Mouse (Mus musculus): ENCODE measurements around the gene Fgfr2.

Fgfr2 gene

DNA sequence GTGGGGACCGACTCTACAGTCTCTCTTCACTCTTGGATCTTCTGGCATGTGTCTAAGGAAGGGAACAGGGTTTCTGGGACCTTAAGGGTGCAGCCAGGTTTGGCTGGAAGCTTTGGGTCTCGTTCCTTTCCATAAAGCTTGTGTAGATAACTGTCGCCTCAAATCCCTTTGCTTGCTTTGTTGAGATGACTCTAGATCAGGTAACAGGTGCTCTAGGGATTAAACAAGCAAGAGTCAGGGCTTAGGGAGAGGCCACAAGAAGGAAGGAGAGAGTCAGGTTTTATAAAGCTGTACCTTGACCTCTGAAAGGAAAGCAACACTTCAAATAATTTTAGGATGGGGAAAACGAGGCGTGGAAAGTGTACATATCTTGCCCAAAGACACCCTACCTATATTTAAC is 1570.4 kb downstream of the Fgfr2 start:
- no peak for DNase-seq

DNA sequence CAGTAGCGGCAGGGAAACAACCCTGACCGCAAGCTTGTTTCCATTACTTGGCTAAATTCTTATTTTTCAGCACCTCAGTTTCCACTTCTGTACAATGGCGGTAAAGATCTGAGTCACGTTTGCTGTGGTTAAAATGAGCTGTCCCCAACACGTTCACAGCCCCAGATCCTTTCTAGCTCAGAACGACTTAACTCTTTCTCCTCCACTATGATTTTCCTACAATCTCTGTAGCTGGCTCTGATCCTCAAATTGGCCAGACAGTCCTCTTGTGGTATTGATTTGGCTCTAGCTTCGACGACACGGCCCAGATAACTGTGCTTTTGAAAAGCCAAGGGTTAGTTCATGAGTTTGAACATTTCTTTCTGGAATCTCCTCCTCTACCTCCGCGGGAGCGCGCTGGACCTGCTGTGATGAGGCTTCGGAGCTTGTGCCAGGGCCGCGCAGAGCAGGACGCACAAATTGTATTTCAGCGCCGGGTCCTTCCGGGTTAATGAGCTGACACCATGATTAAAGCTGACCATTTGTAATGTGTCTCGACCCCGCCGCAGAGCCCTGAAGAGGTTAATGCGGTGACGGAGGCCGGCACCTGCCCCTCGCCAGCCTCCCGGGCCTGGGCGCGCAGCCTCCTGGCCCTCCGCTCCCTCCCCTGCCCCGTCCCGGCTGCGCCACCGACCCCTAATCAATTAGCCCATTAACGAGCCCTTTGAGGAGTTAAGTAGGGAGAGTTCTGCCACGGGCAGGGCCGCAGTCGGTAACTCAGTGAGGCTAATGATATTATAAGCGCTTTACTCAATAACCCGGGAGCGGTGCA is 1571.0 kb downstream of the Fgfr2 start:
- peak in 1 of 2 experiments; percentile 7 for DNase-seq

DNA sequence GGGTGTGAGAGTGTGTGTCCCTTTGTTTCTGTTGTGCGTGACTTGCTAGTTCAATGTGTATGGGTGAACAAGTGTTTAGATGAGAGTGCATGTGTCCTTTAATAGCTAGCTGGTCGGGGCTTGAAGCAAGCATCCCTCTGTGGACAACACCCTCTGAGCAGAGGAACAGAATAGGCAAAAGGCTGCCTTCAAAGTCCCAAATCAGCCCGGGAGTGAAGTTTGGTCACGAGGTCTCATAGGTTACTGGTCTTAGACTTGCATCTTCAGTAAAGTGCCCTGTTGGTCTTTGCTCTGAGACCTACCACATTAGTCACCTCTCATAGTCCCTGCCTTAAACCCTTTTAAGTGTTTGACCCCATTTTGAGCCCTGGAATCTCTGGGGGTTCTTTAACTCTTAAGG is 1571.7 kb downstream of the Fgfr2 start:
- DNase-seq: no peak

DNA sequence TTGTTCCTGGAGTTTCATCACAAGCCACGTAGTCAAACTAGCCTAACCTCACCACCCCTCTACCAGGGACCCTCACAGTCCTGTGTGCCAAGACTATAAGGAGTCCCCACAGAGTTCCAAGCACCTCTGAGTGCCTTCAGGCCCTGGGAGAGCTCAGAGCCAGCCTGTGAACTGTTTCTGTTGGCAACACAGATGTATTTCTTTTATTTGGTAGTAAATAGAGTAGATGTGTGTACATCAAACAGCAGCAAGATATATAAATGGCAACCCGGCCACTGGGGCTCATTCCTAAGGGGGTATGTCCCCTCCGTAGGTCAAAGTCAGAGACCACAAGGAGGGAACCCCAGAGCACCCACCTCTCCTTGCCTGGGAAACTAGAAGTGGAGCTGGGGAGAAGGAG is 1574.7 kb downstream of the Fgfr2 start, which contains the start of gene Hmx2:
Hmx2 (plus strand) TSS at position 301 of the 400 bp plus-strand sequence.
- no peak for DNase-seq

DNA sequence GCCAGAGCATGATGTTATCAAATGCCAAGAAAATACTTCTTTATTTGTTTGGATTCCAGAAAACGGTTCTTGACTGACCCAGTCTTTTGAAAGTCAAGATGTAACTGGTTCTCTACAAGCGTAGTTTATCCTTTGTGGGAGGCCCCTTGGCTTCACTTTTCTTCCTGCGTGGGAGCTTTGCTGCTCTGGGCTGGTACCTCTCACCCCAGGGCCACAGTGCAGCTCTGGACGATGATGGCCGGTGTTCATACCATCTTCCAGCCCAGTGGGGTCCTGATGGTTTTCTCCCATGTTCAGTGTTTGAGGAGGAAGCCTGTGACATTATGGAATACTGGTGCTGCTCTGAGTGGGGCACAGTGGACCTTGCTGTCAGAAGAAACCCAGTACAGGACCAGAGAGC is 1575.7 kb downstream of the Fgfr2 start:
- DNase-seq: no peak

DNA sequence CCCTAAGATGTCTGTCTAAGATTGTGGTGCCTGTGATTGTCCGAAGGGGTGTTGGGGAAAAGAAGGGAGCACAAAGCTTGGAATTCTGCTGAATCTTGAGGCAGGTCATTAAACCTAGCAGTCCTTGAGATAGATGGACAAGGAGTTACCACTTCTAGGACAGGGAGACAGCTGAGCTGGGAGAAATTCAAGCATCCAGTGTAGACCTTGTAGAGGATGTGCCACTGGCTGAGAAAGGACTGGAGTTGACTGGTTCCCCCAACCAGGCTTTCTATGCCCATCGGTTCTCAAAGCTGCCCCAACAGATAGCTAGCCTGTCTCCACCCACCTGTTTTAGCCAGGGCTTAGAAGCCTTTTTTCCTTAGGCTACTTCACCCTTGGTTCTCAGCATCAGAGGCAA is 1576.7 kb downstream of the Fgfr2 start:
- no peak for DNase-seq

DNA sequence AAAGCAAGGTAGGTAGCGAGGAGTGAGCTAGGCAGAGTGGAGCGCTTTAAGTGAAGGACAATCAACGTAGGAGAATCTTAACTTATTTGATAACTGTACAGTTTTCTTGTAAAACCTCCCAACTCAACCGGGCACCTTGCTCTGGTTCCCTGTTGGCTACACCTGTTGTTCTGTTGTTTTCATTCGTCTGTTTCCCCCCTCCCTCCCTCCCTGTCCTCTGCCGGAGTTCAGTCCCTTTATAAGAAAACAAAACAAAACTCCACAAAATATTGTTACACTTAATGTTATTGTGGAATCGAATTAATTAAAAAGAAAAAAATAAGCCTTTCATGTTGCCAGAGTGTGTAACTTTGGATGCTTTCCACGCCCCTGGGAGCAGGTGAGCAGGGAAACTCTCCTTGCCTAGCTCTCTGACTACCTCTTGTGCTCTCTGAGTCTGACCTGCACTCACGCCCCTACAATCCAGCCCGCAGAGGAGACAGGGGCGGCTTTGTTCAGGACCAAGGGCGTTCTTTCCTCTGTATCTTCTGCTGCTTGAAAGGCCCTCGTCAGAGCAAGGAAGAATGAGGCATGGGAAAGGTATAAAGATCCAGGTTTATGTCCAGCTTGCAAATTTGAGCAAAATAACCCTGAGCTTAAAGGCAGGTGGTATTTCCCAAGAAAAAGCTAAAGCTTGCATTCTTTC is 1577.3 kb downstream of the Fgfr2 start:
- DNase-seq: peak in 1 of 2 experiments; percentile 20

DNA sequence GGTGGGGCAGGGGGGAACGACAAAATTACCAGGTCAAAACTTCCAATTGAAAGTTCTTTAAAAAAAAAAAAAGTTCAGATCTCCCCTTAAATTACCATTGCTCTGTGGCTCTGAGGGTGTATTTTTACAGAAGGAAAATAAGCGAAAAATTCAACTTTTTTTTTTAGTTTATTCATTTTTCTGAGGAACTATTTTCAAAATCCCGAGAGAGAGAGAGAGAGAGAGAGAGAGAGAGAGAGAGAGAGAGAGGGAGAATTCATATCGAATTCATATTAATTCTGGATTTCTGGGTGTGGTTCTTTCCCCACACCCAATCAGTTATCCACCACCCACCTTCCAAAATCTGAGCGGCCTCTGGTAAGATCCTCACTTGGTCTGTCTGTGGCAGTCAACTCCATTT is 1578.3 kb downstream of the Fgfr2 start:
- no peak for DNase-seq

DNA sequence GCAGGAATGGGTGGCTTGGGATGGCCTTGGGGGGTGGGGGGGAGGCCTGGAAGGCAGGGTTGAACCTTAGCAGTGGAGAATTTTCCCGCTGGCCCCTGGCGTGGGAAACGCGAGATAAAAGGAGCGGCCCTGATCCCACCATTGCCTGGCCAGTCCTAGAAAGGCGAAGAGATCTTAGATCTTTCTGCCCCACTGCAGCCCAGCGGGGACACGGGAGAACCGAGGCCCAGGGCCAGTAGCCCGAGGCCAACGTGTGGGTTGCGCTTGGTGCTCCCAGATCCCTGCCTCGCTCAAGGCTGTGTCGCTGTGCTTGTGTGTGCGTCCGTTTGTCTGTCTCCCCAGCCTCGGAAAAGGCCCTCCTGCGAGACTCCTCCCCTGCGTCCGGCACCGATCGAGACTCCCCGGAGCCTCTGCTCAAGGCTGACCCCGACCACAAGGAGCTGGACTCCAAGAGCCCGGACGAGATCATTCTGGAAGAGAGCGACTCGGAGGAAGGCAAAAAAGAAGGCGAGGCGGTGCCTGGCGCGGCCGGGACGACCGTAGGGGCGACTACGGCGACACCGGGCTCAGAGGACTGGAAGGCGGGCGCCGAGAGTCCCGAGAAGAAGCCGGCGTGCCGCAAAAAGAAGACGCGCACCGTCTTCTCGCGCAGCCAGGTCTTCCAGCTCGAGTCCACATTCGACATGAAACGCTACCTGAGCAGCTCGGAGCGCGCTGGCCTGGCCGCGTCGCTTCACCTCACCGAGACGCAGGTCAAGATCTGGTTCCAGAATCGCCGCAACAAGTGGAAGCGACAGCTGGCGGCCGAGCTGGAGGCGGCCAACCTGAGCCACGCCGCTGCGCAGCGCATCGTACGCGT is 1579.3 kb downstream of the Fgfr2 start:
- peak; percentile 27 to 30 for DNase-seq

DNA sequence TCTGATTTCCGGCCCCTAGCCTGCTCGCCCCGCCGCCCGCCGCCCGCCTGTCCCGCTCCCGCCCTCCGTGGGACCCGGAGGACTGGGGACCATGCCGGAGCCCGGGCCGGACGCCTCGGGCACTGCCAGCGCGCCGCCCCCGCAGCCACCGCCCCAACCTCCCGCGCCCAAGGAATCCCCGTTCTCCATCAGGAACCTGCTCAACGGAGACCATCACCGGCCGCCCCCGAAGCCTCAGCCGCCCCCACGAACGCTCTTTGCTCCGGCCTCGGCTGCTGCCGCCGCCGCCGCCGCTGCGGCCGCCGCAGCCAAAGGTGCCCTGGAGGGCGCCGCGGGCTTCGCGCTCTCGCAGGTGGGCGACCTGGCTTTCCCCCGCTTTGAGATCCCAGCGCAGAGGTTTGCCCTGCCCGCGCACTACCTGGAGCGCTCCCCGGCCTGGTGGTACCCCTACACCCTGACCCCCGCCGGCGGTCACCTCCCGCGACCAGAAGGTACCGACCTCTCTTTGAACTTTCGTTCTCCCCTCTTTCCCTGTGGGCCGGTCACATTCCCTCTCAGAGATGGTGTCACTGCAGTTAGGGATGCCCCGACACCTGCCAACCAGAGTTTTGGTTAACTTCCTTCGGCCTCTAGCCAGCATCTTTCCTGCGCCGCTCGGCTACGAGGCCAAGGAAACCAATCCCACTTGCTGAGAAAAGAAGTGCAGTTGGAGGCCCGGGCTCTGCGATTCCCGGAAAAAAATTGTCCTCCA is 1580.1 kb downstream of the Fgfr2 start:
- peak; percentile 12 to 19 for DNase-seq

DNA sequence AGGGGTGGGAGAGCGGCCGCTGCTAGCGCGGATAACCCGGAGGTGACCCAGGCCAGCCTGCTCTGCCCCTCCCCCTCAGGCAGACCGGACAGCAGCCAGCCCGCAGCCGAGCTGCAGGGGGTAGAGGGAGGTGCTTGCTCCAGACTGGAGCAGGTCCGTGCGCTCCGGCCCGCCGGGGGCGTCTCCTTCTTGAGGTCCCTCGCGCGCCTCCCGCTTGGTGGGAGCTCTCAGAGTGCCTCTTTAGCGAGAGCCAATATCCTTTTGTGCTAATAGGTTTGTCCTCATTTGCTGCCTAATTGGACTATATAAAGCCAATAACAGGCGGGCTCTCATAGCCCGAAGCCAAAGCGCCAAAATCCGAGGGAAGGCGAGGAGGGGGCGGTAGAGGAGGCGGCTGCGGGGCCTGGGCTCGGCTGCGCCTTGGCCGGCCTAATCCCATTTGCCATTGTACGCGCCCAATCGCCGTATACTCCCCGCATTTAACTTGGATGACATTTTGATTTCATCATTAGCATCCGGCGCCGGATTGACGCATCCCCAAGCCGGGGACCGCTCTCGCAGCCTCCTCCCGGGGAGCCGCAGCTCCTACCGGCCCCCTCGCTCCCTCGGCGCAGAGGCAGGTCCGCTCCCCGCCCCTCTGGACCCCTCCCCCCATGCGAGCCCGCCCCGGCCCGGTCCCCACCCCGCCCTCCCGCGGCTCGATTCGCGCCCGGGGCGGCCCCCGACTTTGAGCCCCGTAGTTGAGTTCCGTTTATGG is 1580.9 kb downstream of the Fgfr2 start, which contains the start of gene Hmx3:
Hmx3 (plus strand) TSS at position 753 of the 757 bp plus-strand sequence.
- peak; percentile 30 to 35 for DNase-seq

DNA sequence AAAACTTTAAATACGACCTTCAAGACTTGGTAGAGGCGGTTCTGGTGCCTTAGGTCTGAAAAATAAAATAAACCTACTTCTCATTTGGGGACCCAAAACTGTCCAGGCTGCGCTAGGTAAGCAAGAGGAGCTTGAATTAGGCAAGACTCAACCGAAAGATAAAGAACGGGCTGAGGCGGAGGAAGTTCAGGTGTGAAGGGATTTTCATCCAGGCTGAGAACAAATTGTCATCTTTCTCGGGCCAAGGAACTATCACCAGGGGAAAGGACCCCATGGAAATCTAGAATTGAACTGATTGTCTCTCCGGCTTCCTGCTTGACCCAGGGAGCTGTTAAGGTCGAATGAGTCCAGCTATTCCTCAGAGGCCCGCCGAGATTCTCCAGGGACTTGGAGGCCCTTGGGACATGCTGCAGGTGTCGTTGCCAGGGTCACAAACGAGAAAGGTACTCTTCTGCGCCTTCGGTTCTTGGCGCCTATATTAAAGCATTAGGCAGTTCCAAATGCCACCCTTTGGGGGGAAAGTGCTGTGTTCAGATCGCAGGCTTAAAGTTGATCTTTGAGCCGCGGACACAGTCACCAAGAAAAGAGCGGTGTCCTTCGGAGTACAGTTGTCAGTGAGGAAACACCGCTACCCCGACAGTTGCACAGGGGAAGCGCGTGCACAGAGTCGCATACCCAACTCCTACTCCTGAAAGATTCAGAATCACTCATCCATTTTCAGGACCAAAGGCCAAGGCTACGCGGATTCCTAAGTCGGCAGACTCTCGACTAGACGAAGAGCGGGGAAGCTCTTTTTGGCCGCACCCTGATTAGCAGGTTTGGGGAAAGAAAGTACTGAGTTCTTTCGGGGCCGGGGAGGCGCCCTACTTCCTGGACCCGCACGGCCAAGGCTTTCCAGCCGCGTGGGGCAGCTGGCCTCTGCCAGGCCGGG is 1581.7 kb downstream of the Fgfr2 start:
- DNase-seq: peak in 1 of 2 experiments; percentile 20

DNA sequence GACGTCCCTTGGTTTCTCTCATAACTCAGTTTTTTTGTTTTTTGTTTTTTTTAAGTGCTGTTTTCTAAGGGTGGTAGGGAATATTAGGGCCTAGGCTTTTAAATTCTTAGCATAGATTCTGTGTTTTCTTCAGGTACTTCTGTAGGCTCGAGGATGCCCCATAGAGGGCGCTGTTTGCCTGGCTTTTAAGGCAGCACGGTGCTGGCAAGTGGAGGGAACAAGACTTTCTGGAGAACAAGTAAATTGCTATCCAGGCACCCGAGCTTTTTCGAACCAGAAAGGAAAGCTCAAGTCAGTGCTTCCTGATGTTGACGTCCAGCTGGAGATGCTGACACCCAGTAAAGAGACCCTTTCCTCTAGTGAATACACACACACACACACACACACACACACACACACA is 1583.2 kb downstream of the Fgfr2 start:
- DNase-seq: peak; percentile 90 to 95

DNA sequence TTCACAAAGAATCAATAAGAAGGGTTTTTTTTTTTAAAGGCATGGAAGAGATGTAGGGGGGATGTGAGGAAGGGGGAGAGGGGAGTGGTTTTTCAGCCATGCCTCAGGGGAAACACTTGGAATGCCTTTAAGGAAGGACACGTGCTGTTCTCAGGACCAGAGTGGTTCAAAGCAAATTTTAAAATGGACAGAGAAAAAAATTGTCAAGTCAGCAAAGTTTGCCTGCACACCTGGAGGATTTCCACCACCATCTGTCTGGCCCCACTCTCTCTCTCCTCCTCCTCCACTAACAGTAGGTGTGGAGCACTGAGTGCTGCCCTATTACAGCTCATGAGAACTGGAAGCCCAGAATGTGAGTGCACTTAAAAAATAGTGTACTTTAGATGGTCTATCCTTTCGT is 1619.4 kb downstream of the Fgfr2 start:
- DNase-seq: no peak

DNA sequence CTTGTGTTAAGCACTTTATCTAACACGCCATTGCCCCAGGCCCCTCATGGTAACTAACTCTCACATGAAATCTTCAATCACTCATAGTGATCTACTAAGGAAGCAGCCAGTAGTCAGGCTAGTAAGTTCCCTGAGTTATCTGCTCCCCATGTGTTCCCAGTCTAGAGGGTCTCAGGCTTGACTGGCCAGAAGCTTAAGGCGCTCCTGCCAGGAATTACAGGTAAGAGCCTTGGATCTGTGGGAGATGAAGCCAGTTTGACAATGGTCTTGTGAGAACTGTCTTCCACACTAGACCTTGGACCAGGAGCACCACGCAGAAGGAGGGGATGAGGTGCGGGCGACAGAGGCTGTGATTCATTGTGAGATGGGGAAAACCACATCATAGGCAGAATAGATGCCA is 1644.7 kb downstream of the Fgfr2 start:
- DNase-seq: no peak

DNA sequence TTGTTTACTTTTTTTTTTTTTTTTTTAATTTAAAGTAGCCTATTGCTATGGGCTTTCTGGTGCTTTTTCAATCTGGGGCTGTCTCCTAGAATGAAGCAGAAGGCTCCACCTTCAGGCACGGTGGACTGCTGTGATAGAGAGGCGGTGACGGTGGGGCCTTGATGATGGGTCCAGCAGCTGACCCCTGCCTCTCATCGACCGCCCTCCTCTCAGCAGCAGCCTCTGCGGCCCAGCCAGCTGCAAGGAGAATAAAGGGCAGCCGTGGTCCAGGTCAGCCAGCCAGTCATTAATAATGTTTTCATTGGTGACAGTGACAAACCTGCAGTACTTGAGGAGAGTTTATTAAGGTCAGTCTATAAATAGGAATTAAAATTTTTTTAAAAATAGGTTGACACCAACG is 1646.0 kb downstream of the Fgfr2 start:
- no peak for DNase-seq

DNA sequence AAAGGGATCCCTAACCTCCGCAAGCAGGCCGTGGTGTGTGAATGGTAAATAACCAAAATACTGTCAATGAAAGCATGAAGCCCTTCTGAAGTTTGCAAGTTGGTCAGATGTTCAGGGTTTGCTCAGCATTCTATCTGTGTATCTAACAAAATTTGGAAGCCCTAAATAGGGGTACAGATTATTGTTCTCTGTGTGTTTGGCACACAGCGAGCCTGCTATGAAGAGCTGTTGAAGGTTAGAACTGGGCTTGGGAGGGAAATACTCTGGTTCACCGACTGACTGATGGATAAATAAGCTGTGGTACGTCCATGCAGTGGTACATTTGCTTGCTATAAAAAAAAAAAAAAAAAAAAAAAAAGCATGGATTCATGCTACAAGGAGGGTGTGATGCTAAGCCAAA is 1651.6 kb downstream of the Fgfr2 start:
- no peak for DNase-seq

DNA sequence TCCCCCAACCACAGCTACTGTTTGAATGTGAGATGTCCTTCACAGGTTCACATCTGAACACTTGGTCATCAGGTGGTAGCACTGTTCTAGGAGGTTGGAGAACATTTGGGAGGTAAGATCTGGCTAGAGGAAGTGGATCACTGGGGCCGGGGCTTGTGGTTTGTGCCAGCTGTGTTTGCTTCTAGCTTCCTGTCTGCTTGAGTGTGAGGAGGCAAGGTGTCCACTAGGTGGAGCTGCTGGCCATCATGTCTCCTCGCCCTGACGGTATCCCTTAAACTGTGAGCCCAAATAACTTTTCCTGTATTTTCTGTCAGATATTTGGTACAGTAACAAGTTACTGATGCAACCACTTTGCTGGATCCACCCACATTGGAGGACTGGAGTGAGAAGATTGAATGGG is 1653.6 kb downstream of the Fgfr2 start:
- DNase-seq: no peak

DNA sequence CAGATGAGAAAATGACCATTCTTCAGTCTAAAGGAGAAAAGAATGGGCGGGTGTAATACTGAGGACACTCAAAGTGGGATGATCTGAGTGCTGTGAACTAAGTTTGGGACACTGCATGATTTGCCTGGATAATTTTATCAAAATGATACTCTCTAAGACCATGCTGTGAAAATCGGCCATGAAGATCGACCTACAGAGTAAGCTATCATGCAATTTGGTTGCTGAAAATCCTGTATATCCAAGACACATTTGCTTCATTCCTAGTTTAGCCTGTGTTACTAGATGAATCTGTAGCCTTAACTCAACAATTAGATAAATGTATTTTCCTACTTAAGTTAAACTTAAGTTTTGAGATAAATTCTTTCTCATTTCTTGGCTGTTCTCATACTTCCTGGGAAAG is 1655.8 kb downstream of the Fgfr2 start:
- no peak for DNase-seq

DNA sequence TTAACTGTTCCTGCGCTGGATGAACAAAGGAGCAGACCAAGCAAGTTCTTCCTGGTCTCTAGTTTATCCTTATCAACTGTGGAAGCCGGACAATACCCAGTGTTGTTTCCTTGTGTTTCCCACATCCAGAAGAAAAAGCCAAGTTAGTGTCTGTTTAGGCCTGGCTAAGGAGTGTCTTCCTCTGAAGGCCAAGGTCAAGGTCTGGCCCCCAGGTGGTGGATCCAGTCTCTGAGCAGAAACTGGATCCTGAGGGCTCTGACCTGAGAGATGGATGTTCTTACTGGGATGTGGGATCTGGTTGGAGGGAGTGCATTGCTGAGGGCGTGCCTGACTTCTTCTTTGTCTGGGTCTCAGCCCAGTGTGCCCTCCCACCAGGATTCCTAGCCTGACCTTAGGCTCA is 1657.4 kb downstream of the Fgfr2 start:
- no peak for DNase-seq
